Mouse (Mus musculus) liver, postnatal 0 days (tissue): ENCODE results near the gene Mri1. TPM values are rescaled to one million over a fixed set of nuclear protein-coding genes. Genes with fewer than 3 reads are reported as not detected.

Experiments
- ATAC-seq: fragments of 200-750 bp; cut with Nextera tagmentation; 2 replicates; pipeline ENCODE4 v1.8.0; 2017; ENCODE audit warnings: mild to moderate bottlenecking, moderate library complexity
- DNase-seq: peaks from one replicate; pipeline ENCODE4 v3.0.0-alpha.2; 2016
- H3K27ac ChIP-seq: fragments of 300-500 bp; sonication (generic); 2 replicates; pipeline ENCODE4 v1.5.1; 2014; ENCODE audit warnings: antibody characterized with exemption, moderate library complexity, mild to moderate bottlenecking, low read depth
- H3K27me3 ChIP-seq: fragments of 300-500 bp; sonication (generic); 2 replicates; pipeline ENCODE4 v1.6.1; 2014; ENCODE audit warnings: low read length, control low read depth, mixed read lengths; ENCODE audit not compliant: insufficient read depth
- H3K36me3 ChIP-seq: fragments of 300-500 bp; sonication (generic); replicated peaks from 2 replicates; pipeline ENCODE4 v1.6.1; 2014; ENCODE audit warnings: mild to moderate bottlenecking, control low read depth, low read length, moderate library complexity, mixed read lengths; ENCODE audit not compliant: insufficient read depth
- H3K4me1 ChIP-seq: fragments of 300-500 bp; sonication (generic); 2 replicates; pipeline ENCODE4 v1.6.1; 2014; ENCODE audit warnings: antibody characterized with exemption, mild to moderate bottlenecking, control low read depth; ENCODE audit not compliant: insufficient read depth
- H3K4me2 ChIP-seq: fragments of 300-500 bp; sonication (generic); 2 replicates; pipeline ENCODE4 v1.6.1; 2014; ENCODE audit warnings: low read depth, mild to moderate bottlenecking, low read length, moderate library complexity, mixed read lengths
- H3K4me3 ChIP-seq: fragments of 300-500 bp; sonication (generic); 2 replicates; pipeline ENCODE4 v1.5.1; 2014; ENCODE audit warnings: low read depth, low read length
- H3K9ac ChIP-seq: fragments of 300-500 bp; sonication (generic); replicated peaks from 2 replicates; pipeline ENCODE4 v1.6.1; 2014; ENCODE audit warnings: mild to moderate bottlenecking, moderate library complexity
- H3K9me3 ChIP-seq: fragments of 300-500 bp; sonication (generic); 2 replicates; pipeline ENCODE4 v1.6.1; 2016; ENCODE audit warnings: mild to moderate bottlenecking, control low read depth, low read length, mixed read lengths
- CTCF ChIP-seq: sonication (generic); IDR thresholded peaks from 2 replicates; pipeline ENCODE4 v1.5.1; 2016; ENCODE audit warnings: antibody characterized with exemption, low read depth
- EP300 ChIP-seq: IDR thresholded peaks from 2 replicates; pipeline ENCODE4 v1.6.1; 2016; ENCODE audit warnings: antibody characterized with exemption, low read depth, mild to moderate bottlenecking
- WGBS: fragments of 180-500 bp; shearing (Covaris S2); extraction: QIAGEN DNeasy Blood & Tissue Kit; methylation state at CpG from one replicate; pipeline ENCODE4 v1.1.7; 2014; ENCODE audit not compliant: insufficient replicate concordance; 5-methylcytosine and 5-hydroxymethylcytosine counted together
- polyA plus RNA-seq: library from polyadenylated mRNA; unstranded; fragments of >200 nt; fragmentation: Nextera tagmentation; extraction: Ambion mirVana; gene quantifications from 2 replicates; pipeline ENCODE4 v1.2.1, GENCODE M21; 2015

The Mri1 gene
- polyA plus RNA-seq, 1 experiment from 2014 or later = 41.9 TPM

DNA sequence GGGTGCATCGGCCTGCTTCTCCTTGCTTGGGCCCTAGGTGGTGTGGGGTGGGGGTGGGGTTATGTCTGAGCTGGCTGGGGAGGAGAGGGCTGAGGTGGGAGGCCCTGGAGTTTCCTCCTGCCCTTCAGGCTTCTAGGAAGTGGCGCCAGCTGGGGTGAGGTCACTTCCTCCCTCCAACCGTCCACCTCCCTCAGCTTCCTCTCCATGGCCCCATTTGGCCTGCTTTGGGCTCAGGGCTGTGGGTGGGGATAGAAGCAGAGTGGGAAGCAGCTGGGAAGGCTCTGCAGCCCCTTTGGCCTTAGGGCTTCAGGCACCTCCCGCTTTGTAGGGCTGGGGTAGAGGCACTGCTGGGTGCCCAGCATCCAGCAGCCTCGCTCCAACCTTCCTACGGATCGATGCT lies 49.3 kb downstream of the Mri1 start:
- Histone ChIP-seq H3K4me1 (peaks cover 21% of the 10 kb centered on the region), H3K27me3 (no peaks in the 10 kb centered on the region), H3K4me3 (no peak overlapping the region), H3K4me2 (peak overlapping the region; percentile 51), H3K9ac (0 out of 2 replicates have a peak overlapping the region, but pooled peaks have one; percentile 30), H3K9me3 (no peaks in the 10 kb centered on the region), H3K27ac (peak overlapping the region; percentile 86), H3K36me3 (peaks cover 21% of the 10 kb centered on the region)
- peak; percentile 70 for DNase-seq
- no peak for TF ChIP-seq EP300
- TF ChIP-seq CTCF = no peak
- peak; percentile 9; the same call in 1 of the 2 replicates for ATAC-seq
- 43% methylated on average over 7 of the region's 7 CpGs for WGBS

DNA sequence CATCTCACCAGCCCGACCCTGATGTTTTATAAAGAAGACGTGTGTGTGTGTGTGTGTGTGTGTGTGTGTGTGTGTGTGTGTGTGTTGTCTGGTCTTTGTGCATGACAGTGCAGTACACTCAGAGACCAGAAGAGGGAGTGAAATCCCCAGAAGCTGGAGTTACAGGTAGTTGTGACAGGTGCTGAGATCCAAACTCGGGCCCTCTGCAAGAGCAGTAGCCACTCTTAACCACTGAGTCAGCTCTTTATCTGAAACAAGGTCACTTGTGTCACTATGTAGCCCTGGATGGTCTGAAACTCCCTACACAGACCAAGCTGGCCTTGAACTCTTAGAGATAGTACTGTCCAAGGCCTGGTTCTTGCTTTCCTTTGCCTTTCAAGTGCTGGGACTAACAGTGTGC lies 50.5 kb downstream of the Mri1 start:
- ATAC-seq (no peak), DNase-seq (no peak)
- Histone ChIP-seq H3K9ac (no peak overlapping the region), H3K36me3 (peaks cover 12% of the 10 kb centered on the region), H3K4me1 (peaks cover 33% of the 10 kb centered on the region), H3K27ac (no peak overlapping the region), H3K27me3 (no peaks in the 10 kb centered on the region), H3K9me3 (no peaks in the 10 kb centered on the region), H3K4me2 (no peak overlapping the region), H3K4me3 (no peak overlapping the region)
- 0 out of 2 replicates have a peak, but pooled peaks have one; percentile 9 for TF ChIP-seq CTCF
- no peak for TF ChIP-seq EP300
- 79% methylated on average over 3 of the region's 3 CpGs for WGBS

DNA sequence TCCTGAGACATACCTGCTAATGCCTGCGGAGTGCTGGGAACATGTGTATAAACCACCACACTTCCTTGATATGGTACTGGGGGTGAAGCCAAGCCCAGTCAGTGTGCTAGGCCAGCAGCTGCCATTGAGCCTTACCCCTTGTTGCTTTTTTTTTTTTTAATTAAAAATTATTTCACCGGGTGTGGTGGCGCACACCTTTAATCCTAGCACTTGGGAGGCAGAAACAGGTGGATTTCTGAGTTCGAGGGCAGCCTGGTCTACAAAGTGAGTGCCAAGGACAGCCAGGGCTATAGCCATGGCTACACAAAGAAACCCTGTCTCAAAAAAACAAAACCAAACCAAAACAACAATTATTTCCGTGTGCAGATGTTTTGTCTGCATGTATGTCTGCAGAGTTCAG lies 52.1 kb downstream of the Mri1 start:
- Histone ChIP-seq H3K4me1 (peaks cover 43% of the 10 kb centered on the region), H3K4me3 (no peak overlapping the region), H3K9ac (no peak overlapping the region)

DNA sequence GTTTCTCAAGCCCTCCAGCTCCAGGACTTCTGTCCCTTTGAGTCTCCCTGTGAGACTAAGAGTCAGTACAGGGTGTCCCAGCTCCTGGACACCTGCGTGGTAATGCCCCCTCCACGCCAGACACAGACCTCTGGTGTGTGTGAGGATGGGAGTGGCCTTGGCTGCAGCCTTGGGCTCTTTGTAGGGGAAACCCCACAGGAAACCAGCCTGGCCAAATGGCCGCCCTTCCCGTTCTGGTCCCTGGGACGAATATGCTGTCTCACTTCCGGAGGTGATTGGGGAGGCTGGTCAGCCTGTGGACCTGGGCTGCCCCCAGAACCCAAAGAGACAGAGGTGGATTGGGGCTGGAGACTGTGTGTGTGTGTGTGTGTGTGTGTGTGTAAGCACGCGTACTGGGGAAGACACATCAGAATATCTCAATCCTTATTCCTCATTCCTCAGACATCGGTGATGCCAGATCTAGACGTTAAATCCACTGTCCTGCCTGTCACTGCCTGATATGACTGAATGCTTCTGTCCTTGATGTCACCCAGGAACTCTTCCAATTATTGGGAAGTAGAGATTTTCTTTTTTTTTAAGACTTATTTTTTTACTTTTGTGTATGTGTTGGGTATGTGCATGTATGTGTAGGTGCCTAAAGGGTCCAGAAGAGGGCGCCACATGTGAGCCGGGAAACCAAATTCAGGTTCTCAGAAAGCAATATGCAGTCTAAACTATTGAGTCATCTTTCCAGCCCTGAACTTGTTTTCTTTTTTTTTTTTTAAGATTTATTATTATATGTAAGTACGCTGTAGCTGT lies 53.0 kb downstream of the Mri1 start:
- Histone ChIP-seq H3K36me3 (peaks cover 9% of the 10 kb centered on the region; the same call in 1 of the 2 replicates), H3K9ac (peak overlapping the region; percentile 66), H3K4me1 (peaks cover 50% of the 10 kb centered on the region), H3K27me3 (peaks cover 9% of the 10 kb centered on the region; the same call in 1 of the 2 replicates), H3K4me2 (peak overlapping the region; percentile 91), H3K9me3 (no peaks in the 10 kb centered on the region), H3K4me3 (peak overlapping the region; percentile 67), H3K27ac (peak overlapping the region; percentile 95)
- 29% methylated on average over 13 of the region's 13 CpGs for WGBS
- DNase-seq (peak; percentile 64), ATAC-seq (peak; percentile 51)
- TF ChIP-seq EP300 = peak; percentile 47; the same call in 1 of the 2 replicates
- TF ChIP-seq CTCF = peak; percentile 55

More for the DNA sequence above, 52.1 kb downstream of the Mri1 start:
- no peaks in the 10 kb centered on the region for H3K9me3 ChIP-seq
- WGBS = 83% methylated on average over 5 of the region's 5 CpGs
- H3K4me2 ChIP-seq = no peak overlapping the region
- H3K36me3 ChIP-seq = peaks cover 9% of the 10 kb centered on the region; the same call in 1 of the 2 replicates
- no peak for TF ChIP-seq EP300
- TF ChIP-seq CTCF = no peak
- no peak for DNase-seq
- H3K27ac ChIP-seq = no peak overlapping the region
- ATAC-seq = no peak
- peaks cover 8% of the 10 kb centered on the region; the same call in 1 of the 2 replicates for H3K27me3 ChIP-seq

DNA sequence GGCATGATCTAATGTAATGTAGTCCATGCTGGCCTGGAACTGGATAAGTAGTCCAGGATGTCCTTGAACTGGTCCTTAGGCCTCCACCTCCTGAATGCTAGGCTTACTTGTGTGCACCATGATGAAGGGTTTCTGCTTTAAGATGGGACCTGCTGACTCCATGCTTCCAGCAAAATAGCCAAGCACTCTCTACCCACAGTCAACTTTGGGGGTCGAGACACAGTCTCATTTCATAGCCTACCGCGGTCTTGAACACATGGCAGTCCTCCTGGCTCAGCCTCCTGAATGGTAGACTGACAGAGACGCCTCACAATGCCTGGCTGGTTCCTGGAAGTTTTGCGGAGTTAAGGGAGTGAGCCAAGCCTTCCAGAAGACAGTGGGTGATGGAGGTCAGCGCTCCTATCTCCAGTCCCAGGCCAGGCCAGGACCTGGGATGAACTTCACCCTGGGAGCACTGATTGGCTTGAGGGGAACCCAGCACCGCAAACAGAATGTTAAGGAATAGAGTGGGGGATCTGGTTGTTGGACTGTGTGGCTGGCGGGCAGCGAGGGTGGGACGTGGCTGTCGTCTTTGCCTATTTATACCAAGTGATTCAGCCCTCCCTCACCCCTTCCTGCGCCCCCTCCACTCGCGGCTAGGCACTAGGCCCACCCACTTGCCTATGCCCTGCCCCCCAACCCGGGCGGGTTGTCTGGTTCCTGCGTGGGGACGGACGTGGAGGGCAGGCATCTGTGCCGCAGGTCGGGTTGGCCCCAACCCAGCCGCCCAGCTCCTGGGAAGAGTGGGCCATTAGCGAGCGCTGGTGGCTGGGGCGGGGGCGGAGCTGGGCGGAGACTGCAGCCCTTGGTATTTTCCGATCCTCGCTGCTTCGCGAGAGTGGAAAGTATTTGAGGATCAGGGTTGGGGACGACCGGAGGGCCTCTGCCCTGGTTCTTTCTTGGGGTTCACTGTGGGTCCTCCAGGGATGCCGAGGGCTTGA lies 53.9 kb downstream of the Mri1 start:
- H3K9ac ChIP-seq = peak overlapping the region; percentile 66
- peaks cover 9% of the 10 kb centered on the region; the same call in 1 of the 2 replicates for H3K27me3 ChIP-seq
- peak overlapping the region; percentile 67 for H3K4me3 ChIP-seq
- no peaks in the 10 kb centered on the region for H3K9me3 ChIP-seq
- 8% methylated on average over 34 of the region's 34 CpGs for WGBS
- no peak for TF ChIP-seq EP300
- no peak for TF ChIP-seq CTCF
- peak overlapping the region; percentile 95 for H3K27ac ChIP-seq
- H3K36me3 ChIP-seq = peaks cover 4% of the 10 kb centered on the region; the same call in 1 of the 2 replicates
- H3K4me1 ChIP-seq = peaks cover 55% of the 10 kb centered on the region
- DNase-seq (peak; percentile 78), ATAC-seq (peak; percentile 57)
- H3K4me2 ChIP-seq = peak overlapping the region; percentile 91
